Mouse (Mus musculus) adrenal gland, adult 8-10 months (tissue): ENCODE measurements at regions not wholly inside any gene's neighbourhood (a gene's known extent, or its start where the extent isn't known, plus 50 kb on each side); places are given as distances from the start of the nearest gene placed in this dataset.

Experiments
- DNase-seq: peaks from one replicate; pipeline ENCODE4 v3.0.0; 2022

DNA sequence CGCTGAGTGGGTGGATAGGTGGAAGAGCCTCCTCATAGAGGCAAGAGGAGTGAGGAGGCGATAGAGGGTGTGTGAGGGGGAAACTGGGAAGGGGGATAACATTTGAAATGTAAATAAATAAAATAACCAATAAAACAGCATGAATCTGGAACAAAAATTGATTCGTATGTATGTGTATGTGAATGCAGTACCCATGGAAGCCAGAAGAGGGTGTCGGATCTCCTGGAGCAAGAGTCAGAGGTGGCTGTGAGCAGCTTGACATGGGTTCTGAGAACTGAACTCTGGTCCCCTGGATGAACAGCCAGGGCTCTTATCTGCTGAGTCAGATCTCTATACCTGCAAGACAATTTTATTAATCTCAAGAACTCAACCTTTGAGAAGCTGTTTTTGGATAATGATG is 81.4 kb downstream of the Tfap2b start:
- DNase-seq = no peak

GRCm38 (mm10) chr1:19321598-19321997 is 112.9 kb downstream of the Tfap2b start:
- DNase-seq = no peak

GRCm38 (mm10) chr1:19336062-19336461 is 127.3 kb downstream of the Tfap2b start:
- DNase-seq = no peak

DNA sequence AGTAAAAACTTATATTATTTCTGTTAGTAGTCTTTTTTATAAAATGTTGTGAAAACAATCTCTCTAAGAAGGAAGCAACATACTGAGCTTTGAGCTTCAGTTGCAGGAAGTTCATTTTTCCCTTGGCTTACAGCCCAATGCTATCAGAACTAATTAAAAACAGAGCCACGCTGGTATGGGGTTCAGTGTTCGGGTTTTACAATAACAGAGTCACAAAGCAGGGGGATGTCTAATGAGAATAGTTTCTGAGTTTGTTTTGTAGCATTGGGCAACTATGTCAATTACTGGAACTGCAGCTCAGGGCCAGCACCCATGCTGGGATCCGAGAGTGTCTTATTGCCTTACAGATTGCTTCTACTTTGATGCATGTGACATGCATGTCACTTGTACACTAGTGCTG is 128.5 kb downstream of the Tfap2b start:
- no peak for DNase-seq

DNA sequence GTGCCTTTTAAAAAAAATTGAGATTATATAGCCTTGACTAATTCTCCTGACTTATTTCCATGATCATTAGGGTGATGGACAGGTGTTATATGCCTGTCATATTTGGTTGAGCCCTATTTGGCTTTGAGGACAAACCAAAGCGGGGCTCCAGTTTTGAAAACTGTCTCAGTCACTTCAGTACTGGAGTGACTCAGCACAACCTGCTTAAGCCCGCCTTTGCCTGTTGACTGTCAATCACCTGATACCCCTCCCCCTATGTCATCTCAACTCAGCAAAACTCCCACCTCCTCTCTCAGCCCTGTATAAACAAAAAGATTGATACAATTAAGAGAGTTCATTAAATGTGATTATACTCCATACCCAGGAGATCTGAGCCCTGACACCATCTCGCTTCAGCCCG is 135.7 kb downstream of the Tfap2b start:
- no peak for DNase-seq

- no peak for DNase-seq
These were observed 141.8 kb downstream of the Tfap2b start for GRCm38 (mm10) chr1:19350495-19350894.

- DNase-seq = no peak
These were observed 176.1 kb downstream of the Tfap2b start for GRCm38 (mm10) chr1:19384856-19385255.

GRCm38 (mm10) chr1:19388864-19389505 is 180.3 kb downstream of the Tfap2b start:
- DNase-seq = peak; percentile 13

GRCm38 (mm10) chr1:19407556-19407955 is 198.8 kb downstream of the Tfap2b start:
- DNase-seq = no peak

DNA sequence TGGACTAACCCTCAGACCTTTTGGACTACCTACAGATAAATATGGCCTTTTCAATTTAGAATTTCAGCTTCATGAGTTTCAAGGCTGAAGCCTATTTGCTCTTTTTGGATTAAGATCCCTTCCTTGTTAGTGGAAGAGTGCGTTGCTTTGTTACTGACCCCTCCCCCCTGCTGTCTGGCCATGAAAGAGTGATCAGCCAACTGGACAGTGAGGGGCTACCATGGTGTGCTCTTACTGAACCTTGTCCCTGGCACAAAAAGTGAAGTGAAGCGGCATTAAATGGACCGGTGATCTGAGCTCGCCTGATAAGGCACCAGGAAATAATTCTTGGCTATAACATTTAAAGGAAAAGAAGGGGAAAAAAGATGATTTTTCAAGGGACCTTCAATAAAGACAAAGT is 203.6 kb downstream of the Tfap2b start:
- DNase-seq = no peak

DNA sequence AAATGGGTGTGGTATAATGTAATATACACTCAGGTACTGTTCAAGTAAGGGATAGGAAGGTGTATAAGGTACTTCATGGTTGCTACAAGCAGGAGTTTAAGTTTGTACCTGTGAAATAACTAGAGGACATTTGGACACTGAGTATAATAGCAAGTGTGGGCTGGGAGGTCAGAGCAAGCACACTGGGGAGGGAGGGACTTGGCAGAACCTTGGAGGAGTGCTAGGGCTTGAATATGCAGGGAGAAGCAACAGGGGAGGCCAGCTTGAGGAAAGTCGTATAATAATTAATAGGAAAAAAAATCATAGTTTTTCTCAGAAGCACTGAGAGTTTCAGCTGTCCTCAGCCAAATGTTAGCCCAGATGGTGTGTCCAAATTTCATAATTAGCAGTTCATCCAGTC is 212.4 kb downstream of the Tfap2b start:
- no peak for DNase-seq

- DNase-seq = no peak
These were observed 242.1 kb downstream of the Tfap2b start for GRCm38 (mm10) chr1:19450786-19451185.

- DNase-seq = no peak
These were observed 250.1 kb downstream of the Tfap2b start for GRCm38 (mm10) chr1:19458646-19459441.

DNA sequence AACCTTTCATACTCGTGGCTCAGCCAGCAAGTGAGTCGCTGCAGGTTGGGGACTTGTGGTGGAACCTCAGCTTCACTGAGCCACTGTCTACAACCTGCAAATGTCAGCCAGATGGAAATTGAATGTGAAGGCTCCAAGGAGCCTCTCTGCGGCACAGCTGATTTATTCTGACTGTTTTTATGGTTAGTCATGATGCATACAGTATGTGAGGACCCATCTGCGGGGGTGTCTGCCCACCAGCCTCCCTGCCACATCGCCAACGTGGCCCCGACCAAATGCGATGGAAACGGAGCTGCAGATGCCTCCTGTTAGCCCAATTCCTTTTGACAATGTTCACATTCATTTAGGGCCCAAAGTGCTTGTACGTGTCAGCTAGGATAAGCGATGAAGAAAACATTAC is 251.2 kb downstream of the Tfap2b start:
- no peak for DNase-seq

DNA sequence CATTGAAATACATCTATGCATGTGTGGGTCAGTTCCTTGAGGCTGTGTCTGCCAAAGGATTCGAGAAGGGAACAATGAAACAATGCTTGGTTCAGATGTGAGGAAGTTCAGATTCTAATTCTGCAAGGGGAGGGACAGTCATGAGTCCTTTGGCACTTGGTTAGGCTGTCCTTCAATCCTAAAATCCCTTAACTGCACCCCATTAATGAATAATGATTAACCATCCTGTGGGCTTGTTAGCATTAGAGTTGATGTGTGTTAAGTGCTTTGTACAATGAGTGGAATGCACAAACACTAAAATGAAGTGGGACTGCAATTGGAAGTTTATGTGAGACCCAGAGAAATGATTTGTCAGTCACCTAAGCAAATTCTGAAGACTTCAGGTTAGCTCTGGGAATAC is 264.8 kb downstream of the Tfap2b start:
- no peak for DNase-seq
